Mouse (Mus musculus) C2C12 (cell line): Measurements from ENCODE around the gene Rev1.

Experiments
- CEBPB ChIP-seq: IDR thresholded peaks from one replicate; pipeline ENCODE4 v1.6.1; 2011; ENCODE audit warnings: low read depth, mild to moderate bottlenecking, control low read depth, moderate library complexity
- CTCF ChIP-seq: IDR thresholded peaks from one replicate; pipeline ENCODE4 v1.5.1; 2011; ENCODE audit not compliant: control insufficient read depth, insufficient read depth, insufficient read length
- FOSL1 ChIP-seq: IDR thresholded peaks from one replicate; pipeline ENCODE4 v1.8.0; 2011; ENCODE audit warnings: mild to moderate bottlenecking, low read length; ENCODE audit not compliant: poor library complexity, insufficient read depth, severe bottlenecking
- MAX ChIP-seq: IDR thresholded peaks from one replicate; pipeline ENCODE4 v1.6.1; 2011; ENCODE audit warnings: mild to moderate bottlenecking, control low read depth
- MYOD1 ChIP-seq: IDR thresholded peaks from one replicate; pipeline ENCODE4 v1.6.1; 2011; ENCODE audit warnings: low read depth; ENCODE audit not compliant: control insufficient read depth, insufficient read length
- MYOG ChIP-seq: IDR thresholded peaks from one replicate; pipeline ENCODE4 v1.6.1; 2011; ENCODE audit not compliant: control insufficient read depth, insufficient read length; ENCODE audit errors: extremely low read depth
- USF1 ChIP-seq: IDR thresholded peaks from one replicate; pipeline ENCODE4 v1.6.1; 2011; ENCODE audit warnings: low read depth, mild to moderate bottlenecking, control low read depth, moderate library complexity

DNA sequence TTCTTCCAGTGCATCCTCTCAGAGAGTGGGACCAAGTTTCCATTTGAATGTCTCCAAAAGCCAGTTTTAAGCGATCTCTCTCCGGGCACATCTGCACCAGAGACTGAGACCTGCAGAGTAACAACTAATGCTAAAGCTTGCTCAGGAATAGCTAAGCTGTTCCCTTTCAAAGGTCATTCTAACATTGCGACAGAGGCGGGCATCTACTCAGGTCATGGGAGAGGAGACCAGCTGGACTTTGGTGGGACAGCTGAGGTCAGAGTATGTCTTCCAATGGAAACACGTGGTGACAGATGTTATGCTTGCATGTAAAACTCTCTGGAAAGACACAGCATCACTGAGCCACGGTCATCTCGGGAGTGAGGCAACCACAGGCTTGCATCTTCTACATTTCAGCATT lies 46.5 kb upstream of the Rev1 start:
- TF ChIP-seq CTCF (no peak), USF1 (no peak), MAX (no peak), CEBPB (no peak), MYOD1 (no peak), FOSL1 (no peak), MYOG (no peak)
